Mouse (Mus musculus) C2C12 (cell line): Measurements from ENCODE around the gene Cdkn1c.

Experiments used
- CEBPB ChIP-seq: IDR thresholded peaks from one replicate; pipeline ENCODE4 v1.6.1; 2011; ENCODE audit warnings: low read depth, mild to moderate bottlenecking, control low read depth, moderate library complexity
- CTCF ChIP-seq: IDR thresholded peaks from one replicate; pipeline ENCODE4 v1.5.1; 2011; ENCODE audit not compliant: control insufficient read depth, insufficient read depth, insufficient read length
- FOSL1 ChIP-seq: IDR thresholded peaks from one replicate; pipeline ENCODE4 v1.8.0; 2011; ENCODE audit warnings: mild to moderate bottlenecking, low read length; ENCODE audit not compliant: poor library complexity, insufficient read depth, severe bottlenecking
- MYOG ChIP-seq: IDR thresholded peaks from one replicate; pipeline ENCODE4 v1.6.1; 2011; ENCODE audit not compliant: control insufficient read depth, insufficient read length; ENCODE audit errors: extremely low read depth
- USF1 ChIP-seq: IDR thresholded peaks from one replicate; pipeline ENCODE4 v1.6.1; 2011; ENCODE audit warnings: low read depth, mild to moderate bottlenecking, control low read depth, moderate library complexity

- TF ChIP-seq USF1 (no peak), CTCF (no peak), MYOG (no peak), FOSL1 (no peak), CEBPB (no peak)
Observed at GRCm38 (mm10) chr7:143493616-143494126, 32.8 kb upstream of the Cdkn1c start.
